Mouse (Mus musculus): Measurements from ENCODE around the gene Elf2.
"Not testable (repeated sequence)": the region's sequence is repeated elsewhere in the genome, so short reads cannot be mapped to it uniquely, and the experiment has no call there.

Gene Elf2

GRCm38 (mm10) chr3:51233918-51234751, 106.3 kb downstream of the Elf2 start:
- peak; percentile 75 for DNase-seq (ENCODE audit: low read depth, low spot score)

DNA sequence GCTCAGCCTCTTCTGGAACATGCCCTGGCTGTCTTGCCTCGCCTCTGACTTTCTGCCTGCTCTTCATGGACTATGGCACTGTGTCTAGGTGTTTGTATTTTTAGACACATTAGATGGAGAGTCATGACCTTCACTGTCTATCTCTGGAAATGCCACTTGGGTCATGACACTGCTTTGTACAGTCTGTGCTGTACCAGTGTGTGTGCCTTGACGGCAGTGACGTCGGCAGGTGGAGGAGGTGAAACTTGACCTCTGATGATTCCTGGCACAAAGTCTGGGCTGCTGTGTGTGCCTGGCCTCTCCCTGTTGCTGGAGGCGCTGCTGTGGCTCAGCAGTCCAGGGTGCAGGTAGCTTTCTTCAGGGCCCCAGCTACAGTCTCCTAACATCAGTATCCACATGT, 107.0 kb downstream of the Elf2 start:
- DNase-seq (ENCODE audit: low read depth, low spot score) = no peak

GRCm38 (mm10) chr3:51232205-51232910, 108.1 kb downstream of the Elf2 start:
- no peak for DNase-seq (ENCODE audit: low read depth, low spot score)

- no peak for DNase-seq (ENCODE audit: low read depth, low spot score)
Measured at GRCm38 (mm10) chr3:51231499-51231898, 109.0 kb downstream of the Elf2 start.

DNA sequence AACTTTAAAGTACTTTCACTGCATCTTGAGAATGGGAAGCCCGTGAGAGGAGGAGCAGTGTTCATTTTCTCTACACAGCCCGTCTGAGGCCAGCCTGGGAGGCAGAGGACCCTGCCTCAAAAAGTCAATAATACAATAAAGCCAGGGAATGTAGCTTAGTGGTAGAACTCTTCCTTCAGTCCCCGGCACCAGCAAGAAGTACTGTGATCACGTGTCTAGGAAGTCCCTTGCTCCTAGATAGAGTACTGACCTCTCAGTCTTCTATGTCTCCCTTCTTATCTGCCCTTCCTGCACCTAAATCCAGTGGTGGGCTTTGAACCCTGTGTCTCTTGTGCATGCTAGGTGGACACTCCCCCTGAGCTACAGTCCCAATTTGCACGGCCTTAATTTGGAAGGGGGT, 109.6 kb downstream of the Elf2 start:
- DNase-seq (ENCODE audit: low read depth, low spot score) = no peak

DNA sequence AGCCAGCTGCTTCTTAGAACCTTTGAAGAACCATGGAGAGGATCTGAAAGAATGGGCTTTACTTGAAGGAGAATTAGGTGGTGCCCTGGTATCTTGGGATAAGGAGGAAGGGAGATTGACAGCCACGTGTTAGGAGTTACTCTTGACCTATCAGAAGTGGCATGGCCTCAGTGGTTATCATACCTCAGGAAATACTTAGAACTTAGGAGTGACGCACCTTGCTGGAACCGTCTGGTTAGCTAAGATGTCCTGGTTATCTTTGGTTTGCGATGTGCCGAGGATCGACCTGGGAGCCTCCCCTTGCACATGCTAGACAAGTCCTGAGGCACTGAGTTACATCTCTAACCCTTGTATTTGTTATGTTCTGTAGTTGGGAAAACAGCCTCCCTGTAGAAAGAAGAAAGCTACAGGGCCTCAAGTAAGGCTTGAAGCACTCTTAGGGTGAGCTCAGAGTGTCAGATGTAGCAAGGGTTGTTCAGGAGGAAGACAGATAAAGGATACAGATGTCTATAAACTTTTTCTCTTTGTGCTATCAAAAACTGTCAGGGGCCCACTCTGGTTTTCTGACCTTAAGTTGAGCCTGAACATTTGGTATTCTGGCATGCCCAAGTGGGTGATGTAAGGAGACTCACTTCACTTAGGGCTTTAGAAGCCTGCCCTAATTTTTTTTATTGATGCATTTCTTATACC, 110.2 kb downstream of the Elf2 start:
- DNase-seq (ENCODE audit: low read depth, low spot score) = no peak

- no peak for DNase-seq (ENCODE audit: low read depth, low spot score)
Measured at GRCm38 (mm10) chr3:51229226-51229625, 111.2 kb downstream of the Elf2 start.

DNA sequence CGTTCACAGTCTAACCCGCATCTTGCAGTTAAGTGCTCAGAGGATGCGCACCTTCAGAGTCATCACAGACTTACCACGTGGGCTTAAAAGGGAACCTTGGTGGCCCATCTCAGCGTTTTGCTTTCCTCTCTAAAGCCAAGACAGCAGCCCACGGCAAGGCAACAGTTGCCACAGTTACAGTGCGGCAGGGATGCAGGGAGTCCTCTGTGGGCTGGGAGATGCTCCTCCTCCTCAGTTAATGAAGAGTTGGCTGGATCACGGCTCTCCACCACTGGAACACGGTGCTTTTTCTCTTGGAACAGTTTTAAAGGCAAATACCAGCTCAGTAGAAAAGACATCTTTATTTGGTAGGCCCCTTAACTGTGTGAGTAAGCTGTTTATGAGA, 111.7 kb downstream of the Elf2 start:
- DNase-seq (ENCODE audit: low read depth, low spot score) = no peak

DNA sequence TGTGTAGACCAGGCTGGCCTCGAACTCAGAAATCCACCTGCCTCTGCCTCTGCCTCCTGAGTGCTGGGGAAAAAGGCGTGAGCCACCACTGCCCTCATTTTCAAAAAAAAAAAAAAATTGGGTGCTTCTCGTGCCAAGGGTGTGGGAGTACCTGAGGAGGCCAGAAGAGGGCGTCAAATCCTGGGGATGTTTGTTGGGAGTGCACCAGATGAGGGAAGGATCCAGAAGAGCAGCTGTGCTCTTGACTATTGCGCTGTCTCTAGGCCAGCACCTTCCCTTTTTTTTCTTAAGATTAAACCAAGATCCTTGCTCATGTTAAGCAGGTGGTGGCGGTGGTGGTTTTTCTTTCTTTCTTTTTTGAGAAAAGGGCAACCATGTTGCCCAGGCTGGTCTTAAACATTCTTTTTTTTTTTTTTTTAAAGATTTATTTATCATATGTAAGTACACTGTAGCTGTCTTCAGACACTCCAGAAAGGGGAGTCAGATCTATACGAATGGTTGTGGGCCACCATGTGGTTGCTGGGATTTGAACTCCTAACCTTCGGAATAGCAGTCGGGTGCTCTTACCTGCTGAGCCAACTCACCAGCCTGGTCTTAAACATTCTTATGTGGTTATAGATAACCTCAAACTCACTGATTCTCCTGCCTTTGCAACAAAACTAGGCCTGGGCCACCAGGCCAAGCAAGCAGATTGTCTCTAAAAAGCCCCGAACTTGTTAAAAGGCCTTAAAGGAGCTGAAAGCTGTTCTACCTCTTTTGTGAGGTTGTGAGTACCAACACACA, 112.2 kb downstream of the Elf2 start:
- DNase-seq (ENCODE audit: low read depth, low spot score) = peak; percentile 53

- DNase-seq (ENCODE audit: low read depth, low spot score) = peak; percentile 69
Measured at GRCm38 (mm10) chr3:51226601-51227000, 113.9 kb downstream of the Elf2 start.

DNA sequence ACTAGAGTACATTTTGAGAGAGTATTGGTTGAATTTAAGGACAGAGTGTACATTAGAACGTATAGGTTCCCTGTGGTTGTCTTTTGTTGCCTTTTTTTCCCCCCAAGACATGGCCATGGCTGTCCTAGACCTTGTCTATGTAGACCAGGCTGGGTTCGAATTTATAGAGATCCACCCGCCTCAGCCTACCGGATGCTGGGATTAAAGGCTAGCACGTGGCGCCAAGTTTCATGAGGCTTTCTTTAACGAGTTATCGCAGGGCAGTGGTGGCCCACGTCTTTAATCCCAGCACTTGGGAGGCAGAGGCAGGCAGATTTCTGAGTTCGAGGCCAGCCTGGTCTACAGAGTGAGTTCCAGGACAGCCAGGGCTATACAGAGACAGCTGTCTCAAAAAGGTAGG, 114.5 kb downstream of the Elf2 start:
- DNase-seq (ENCODE audit: low read depth, low spot score) = peak; percentile 57

- DNase-seq (ENCODE audit: low read depth, low spot score) = no peak
Measured at GRCm38 (mm10) chr3:51225226-51225750, 115.2 kb downstream of the Elf2 start.

DNA sequence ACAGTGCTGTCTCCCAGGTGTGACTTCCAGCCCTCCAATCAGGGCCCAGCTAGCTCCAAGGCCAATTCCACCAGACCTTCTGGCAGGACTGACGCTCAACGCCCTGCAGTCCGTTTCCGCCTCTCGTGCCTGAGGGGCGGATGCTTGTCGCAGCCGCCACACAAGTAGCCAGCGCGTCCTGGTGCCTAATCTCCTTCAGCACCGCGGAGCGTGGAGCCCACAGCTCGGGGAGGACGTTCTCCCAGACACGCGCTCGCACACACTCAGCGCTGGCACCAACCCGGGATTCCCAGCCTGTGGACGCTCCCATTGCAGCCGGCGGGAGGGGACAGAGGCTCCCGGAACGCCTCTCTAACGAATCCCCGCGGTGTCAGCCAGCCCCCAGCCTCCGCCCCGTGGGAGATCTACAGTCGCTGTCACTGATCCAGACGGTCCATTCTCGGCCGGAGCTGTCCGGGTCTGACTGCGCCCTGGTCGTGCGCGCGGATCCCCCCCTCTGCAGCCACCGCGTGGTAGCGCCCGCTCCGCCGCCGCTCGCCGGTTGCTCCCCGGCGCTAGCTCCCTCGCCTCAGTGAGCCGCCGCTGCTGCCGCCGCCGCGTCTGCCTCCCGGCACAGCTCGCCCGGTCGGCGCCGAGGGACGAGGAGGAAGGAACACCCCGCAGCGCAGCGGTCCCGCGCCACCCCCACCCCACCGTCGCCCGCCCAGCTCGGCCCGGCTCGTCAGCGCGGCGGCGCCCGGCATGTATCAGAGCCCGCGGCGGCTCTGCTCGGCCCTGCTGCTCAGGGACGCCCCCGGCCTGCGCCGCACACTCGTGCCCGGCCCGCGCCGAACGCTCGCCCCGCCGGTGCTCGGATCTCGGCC, 115.9 kb downstream of the Elf2 start, which contains the start of gene Noct:
Noct (plus strand) TSS at position 85 of the 863 bp plus-strand sequence.
- peak; percentile 95 for DNase-seq (ENCODE audit: low read depth, low spot score)

GRCm38 (mm10) chr3:51223556-51223955, 116.9 kb downstream of the Elf2 start:
- no peak for DNase-seq (ENCODE audit: low read depth, low spot score)

DNA sequence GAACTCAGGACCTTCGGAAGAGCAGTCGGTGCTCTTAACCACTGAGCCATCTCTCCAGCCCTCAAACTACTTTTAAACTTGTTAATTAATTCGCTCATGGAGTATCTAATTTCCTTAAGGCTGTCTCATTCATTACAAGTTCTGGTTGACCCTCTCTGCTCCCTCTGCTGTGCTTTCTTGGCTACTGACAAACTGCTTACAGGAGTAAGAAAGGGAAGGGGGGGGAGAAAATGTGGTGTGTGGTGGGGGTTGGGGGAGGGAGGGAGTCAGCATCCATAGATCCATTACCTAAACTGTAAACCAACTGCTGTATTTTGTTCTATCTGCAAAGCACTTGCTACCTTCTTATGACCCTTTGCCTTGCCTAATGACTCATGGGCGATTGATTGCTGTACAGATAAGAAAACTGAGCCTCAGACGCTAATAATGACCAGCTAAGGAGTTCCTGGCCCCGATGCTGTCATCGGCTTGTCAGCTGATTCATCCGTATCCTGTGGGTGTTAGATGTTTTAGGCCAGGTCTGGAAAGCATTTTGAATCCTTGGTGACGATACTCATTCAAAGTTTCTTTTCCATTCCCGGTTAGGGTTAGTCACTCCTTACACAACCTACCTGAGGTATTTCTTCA, 117.5 kb downstream of the Elf2 start:
- DNase-seq (ENCODE audit: low read depth, low spot score) = no peak

DNA sequence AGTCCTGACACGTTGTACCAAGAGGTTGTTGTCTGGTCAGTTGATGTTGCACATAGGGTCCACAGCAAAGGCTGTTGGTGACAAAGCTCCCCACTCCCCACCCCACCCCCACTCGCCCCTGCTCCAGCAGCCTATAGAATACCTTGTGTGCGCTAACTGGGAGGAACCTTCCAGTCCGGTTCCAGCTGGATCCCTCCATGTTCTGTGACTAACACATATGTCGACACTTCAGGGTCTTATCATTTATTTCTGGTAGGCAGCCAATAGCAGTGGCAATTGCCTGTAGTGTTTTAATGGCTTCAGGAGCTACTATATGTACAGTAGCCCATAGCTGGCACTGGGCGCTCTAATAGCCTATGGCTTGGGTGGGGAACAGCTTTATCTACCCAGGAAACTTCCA, 118.2 kb downstream of the Elf2 start:
- no peak for DNase-seq (ENCODE audit: low read depth, low spot score)

GRCm38 (mm10) chr3:51221847-51222246, 118.6 kb downstream of the Elf2 start:
- DNase-seq (ENCODE audit: low read depth, low spot score) = no peak

DNA sequence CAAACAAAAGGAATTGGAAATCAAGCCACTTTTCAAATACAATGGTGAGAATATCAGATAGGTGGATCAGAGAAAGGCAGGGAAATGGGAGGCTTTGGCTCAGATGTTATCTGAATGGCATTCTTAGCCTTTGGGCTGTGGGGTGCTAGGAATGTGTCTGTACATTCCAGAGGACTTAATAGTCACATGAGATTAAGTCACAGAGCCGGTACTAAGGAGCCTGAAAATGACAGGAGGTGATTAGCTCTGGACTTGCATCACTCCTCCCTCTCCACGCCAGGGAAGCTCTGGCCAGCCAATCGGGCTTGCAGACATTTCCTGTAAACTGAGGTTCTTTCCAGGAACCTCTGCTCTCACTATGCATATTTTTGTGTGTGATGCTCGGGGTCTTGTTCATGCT, 119.6 kb downstream of the Elf2 start:
- DNase-seq (ENCODE audit: low read depth, low spot score) = no peak

DNA sequence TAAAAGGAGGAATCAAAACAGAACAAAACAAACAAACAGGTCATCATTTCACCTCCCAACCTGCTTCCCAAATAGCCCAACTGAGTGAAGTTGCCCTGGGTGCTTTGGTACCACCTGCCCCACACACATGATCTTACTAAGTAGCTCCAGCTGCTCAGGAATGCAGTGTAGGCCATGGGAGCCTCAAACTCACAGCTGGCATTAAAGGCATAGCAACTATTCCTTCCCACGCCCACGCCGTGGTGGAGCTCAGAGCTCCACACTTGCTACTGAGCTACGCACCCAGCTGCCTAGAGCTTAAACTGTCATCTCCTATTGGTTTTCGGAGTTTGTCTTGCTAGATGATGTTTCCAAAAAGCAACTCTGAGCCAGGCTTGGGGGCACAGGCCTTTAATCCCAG, 121.2 kb downstream of the Elf2 start:
- DNase-seq (ENCODE audit: low read depth, low spot score) = no peak

GRCm38 (mm10) chr3:51218385-51218784, 122.1 kb downstream of the Elf2 start:
- not testable (repeated sequence) for DNase-seq (ENCODE audit: low read depth, low spot score)

All from A20 (cell line).